Mouse (Mus musculus): ENCODE measurements around the gene Apba2. TPM values are rescaled to one million over a fixed set of nuclear protein-coding genes. Genes with fewer than 3 reads are reported as not detected.

The Apba2 gene
- polyA plus RNA-seq, 1 experiment from 2014 or later: 1.9 TPM

DNA sequence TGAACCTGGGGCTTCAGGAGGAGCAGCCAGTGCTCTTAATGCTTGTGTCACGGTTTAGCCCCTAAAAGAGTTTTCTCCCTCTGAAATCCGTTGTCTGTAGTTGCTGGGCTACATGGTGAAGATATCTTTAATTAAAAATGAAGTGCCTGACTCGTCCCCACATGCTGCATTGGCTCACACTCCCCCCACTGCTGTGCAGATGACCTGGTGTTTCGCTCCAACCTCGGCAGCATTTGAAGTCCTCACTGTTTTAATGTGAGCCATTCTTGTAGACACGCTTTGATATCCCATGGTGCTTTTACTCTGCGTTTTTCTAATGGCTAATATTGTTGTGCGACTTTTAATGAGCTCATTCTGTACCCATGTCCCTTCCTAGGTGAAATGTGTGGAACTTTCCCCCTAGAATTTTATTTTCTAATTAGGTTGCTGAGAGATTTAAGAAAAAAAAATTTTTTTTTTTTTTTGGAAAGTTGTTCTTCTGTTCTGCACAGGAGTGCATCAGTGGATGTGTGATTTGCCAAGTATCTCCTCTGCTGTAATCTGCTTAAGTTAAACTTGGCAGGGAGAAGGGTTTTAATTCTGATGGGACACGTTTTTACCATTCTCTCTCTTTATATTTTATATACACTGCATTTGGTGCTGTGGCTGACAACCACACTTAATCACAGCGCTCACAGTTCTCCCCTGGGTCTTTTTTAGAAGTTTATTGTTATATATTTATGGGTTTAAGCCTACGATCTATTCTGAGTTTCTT is 87.3 kb downstream of the Apba2 start:
- H3K36me3 ChIP-seq (ENCODE audit: control insufficient read depth, insufficient read depth): no peaks in the 10 kb centered on the region
- H3K4me3 ChIP-seq (ENCODE audit: low read length): no peak overlapping the region
- no peak overlapping the region for H3K9ac ChIP-seq (ENCODE audit: low read length)
- H3K9me3 ChIP-seq (replicated peaks; ENCODE audit: control insufficient read depth, low read length): 0 out of 2 replicates have a peak, but pooled peaks cover 5% of the 10 kb centered on the region
- no peak for ATAC-seq (replicated peaks; ENCODE audit: extremely low read depth, insufficient read depth, low FRiP score)
- H3K4me2 ChIP-seq (ENCODE audit: low read depth, low read length): no peak overlapping the region
- no peaks in the 10 kb centered on the region for H3K27me3 ChIP-seq (ENCODE audit: control insufficient read depth, insufficient read depth, low read length)
- no peaks in the 10 kb centered on the region for H3K4me1 ChIP-seq (ENCODE audit: control insufficient read depth, insufficient read depth, low read length)
- H3K27ac ChIP-seq (ENCODE audit: low read length): no peak overlapping the region
- WGBS: 66% methylated on average over 11 of the region's 11 CpGs

- H3K9ac ChIP-seq (ENCODE audit: low read length): no peak overlapping the region
- H3K27me3 ChIP-seq (ENCODE audit: control insufficient read depth, insufficient read depth, low read length): no peaks in the 10 kb centered on the region
- H3K36me3 ChIP-seq (ENCODE audit: control insufficient read depth, insufficient read depth): no peaks in the 10 kb centered on the region
- no peak overlapping the region for H3K4me2 ChIP-seq (ENCODE audit: low read depth, low read length)
- no peak for ATAC-seq (replicated peaks; ENCODE audit: extremely low read depth, insufficient read depth, low FRiP score)
- H3K4me3 ChIP-seq (ENCODE audit: low read length): no peak overlapping the region
- 71% methylated on average over 6 of the region's 6 CpGs for WGBS
- H3K9me3 ChIP-seq (replicated peaks; ENCODE audit: control insufficient read depth, low read length): 0 out of 2 replicates have a peak, but pooled peaks cover 5% of the 10 kb centered on the region
- no peaks in the 10 kb centered on the region for H3K4me1 ChIP-seq (ENCODE audit: control insufficient read depth, insufficient read depth, low read length)
- H3K27ac ChIP-seq (ENCODE audit: low read length): no peak overlapping the region
Measured at GRCm38 (mm10) chr7:64595256-64595655, 93.8 kb downstream of the Apba2 start.

GRCm38 (mm10) chr7:64596652-64597051 is 95.1 kb downstream of the Apba2 start:
- 73% methylated on average over 9 of the region's 9 CpGs for WGBS

GRCm38 (mm10) chr7:64609866-64610265 is 108.4 kb downstream of the Apba2 start:
- Histone ChIP-seq H3K9ac (ENCODE audit: low read length) (no peak overlapping the region), H3K4me2 (ENCODE audit: low read depth, low read length) (no peak overlapping the region), H3K36me3 (ENCODE audit: control insufficient read depth, insufficient read depth) (no peaks in the 10 kb centered on the region), H3K4me1 (ENCODE audit: control insufficient read depth, insufficient read depth, low read length) (no peaks in the 10 kb centered on the region), H3K4me3 (ENCODE audit: low read length) (no peak overlapping the region), H3K9me3 (replicated peaks; ENCODE audit: control insufficient read depth, low read length) (no peaks in the 10 kb centered on the region), H3K27me3 (ENCODE audit: control insufficient read depth, insufficient read depth, low read length) (no peaks in the 10 kb centered on the region), H3K27ac (ENCODE audit: low read length) (no peak overlapping the region)
- no peak for ATAC-seq (replicated peaks; ENCODE audit: extremely low read depth, insufficient read depth, low FRiP score)
- WGBS: 64% methylated on average over 3 of the region's 3 CpGs

More at GRCm38 (mm10) chr7:64596652-64597051, 95.1 kb downstream of the Apba2 start:
- no peak overlapping the region for H3K9ac ChIP-seq (ENCODE audit: low read length)
- no peak for ATAC-seq (replicated peaks; ENCODE audit: extremely low read depth, insufficient read depth, low FRiP score)
- H3K4me2 ChIP-seq (ENCODE audit: low read depth, low read length): no peak overlapping the region
- no peaks in the 10 kb centered on the region for H3K36me3 ChIP-seq (ENCODE audit: control insufficient read depth, insufficient read depth)
- H3K4me3 ChIP-seq (ENCODE audit: low read length): no peak overlapping the region
- H3K27ac ChIP-seq (ENCODE audit: low read length): no peak overlapping the region
- 0 out of 2 replicates have a peak, but pooled peaks cover under 1% of the 10 kb centered on the region for H3K9me3 ChIP-seq (replicated peaks; ENCODE audit: control insufficient read depth, low read length)
- no peaks in the 10 kb centered on the region for H3K4me1 ChIP-seq (ENCODE audit: control insufficient read depth, insufficient read depth, low read length)
- no peaks in the 10 kb centered on the region for H3K27me3 ChIP-seq (ENCODE audit: control insufficient read depth, insufficient read depth, low read length)

GRCm38 (mm10) chr7:64610875-64611274 is 109.4 kb downstream of the Apba2 start:
- 56% methylated on average over 4 of the region's 4 CpGs for WGBS
- Histone ChIP-seq H3K4me3 (ENCODE audit: low read length) (no peak overlapping the region), H3K9ac (ENCODE audit: low read length) (no peak overlapping the region), H3K9me3 (replicated peaks; ENCODE audit: control insufficient read depth, low read length) (no peaks in the 10 kb centered on the region), H3K4me1 (ENCODE audit: control insufficient read depth, insufficient read depth, low read length) (no peaks in the 10 kb centered on the region), H3K4me2 (ENCODE audit: low read depth, low read length) (no peak overlapping the region), H3K27me3 (ENCODE audit: control insufficient read depth, insufficient read depth, low read length) (no peaks in the 10 kb centered on the region), H3K27ac (ENCODE audit: low read length) (no peak overlapping the region), H3K36me3 (ENCODE audit: control insufficient read depth, insufficient read depth) (no peaks in the 10 kb centered on the region)
- ATAC-seq (replicated peaks; ENCODE audit: extremely low read depth, insufficient read depth, low FRiP score): no peak

- Histone ChIP-seq H3K36me3 (ENCODE audit: control insufficient read depth, insufficient read depth) (no peaks in the 10 kb centered on the region), H3K9me3 (replicated peaks; ENCODE audit: control insufficient read depth, low read length) (no peaks in the 10 kb centered on the region), H3K27me3 (ENCODE audit: control insufficient read depth, insufficient read depth, low read length) (no peaks in the 10 kb centered on the region), H3K9ac (ENCODE audit: low read length) (no peak overlapping the region), H3K4me1 (ENCODE audit: control insufficient read depth, insufficient read depth, low read length) (no peaks in the 10 kb centered on the region), H3K4me2 (ENCODE audit: low read depth, low read length) (no peak overlapping the region), H3K27ac (ENCODE audit: low read length) (no peak overlapping the region), H3K4me3 (ENCODE audit: low read length) (no peak overlapping the region)
- no peak for ATAC-seq (replicated peaks; ENCODE audit: extremely low read depth, insufficient read depth, low FRiP score)
- WGBS: 77% methylated on average over 4 of the region's 4 CpGs
Measured at GRCm38 (mm10) chr7:64619261-64619660, 117.8 kb downstream of the Apba2 start.

DNA sequence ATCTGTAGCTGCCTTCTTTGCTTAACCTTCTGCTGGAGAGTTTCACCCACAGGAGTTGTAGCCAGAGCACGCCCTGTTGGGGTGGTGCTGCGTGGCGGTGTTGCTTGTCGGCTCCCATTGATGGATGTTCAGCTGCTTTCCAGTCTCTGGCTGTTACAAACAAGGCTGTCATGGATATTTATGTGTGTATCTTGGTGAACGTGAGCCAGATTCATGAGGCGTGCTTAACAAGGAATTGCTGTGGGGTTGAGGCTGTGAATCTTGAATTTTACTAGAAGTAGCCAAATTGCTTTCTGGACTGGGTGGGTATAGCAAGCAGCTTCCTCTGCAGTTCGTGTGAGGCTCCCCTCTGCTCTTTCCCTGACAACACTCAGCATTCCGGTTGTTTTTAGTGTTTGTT is 125.0 kb downstream of the Apba2 start:
- no peak for ATAC-seq (replicated peaks; ENCODE audit: extremely low read depth, insufficient read depth, low FRiP score)
- Histone ChIP-seq H3K9me3 (replicated peaks; ENCODE audit: control insufficient read depth, low read length) (0 out of 2 replicates have a peak, but pooled peaks cover 2% of the 10 kb centered on the region), H3K27ac (ENCODE audit: low read length) (no peak overlapping the region), H3K36me3 (ENCODE audit: control insufficient read depth, insufficient read depth) (no peaks in the 10 kb centered on the region), H3K27me3 (ENCODE audit: control insufficient read depth, insufficient read depth, low read length) (no peaks in the 10 kb centered on the region), H3K9ac (ENCODE audit: low read length) (no peak overlapping the region), H3K4me3 (ENCODE audit: low read length) (no peak overlapping the region), H3K4me1 (ENCODE audit: control insufficient read depth, insufficient read depth, low read length) (no peaks in the 10 kb centered on the region), H3K4me2 (ENCODE audit: low read depth, low read length) (no peak overlapping the region)
- 73% methylated on average over 8 of the region's 8 CpGs for WGBS

DNA sequence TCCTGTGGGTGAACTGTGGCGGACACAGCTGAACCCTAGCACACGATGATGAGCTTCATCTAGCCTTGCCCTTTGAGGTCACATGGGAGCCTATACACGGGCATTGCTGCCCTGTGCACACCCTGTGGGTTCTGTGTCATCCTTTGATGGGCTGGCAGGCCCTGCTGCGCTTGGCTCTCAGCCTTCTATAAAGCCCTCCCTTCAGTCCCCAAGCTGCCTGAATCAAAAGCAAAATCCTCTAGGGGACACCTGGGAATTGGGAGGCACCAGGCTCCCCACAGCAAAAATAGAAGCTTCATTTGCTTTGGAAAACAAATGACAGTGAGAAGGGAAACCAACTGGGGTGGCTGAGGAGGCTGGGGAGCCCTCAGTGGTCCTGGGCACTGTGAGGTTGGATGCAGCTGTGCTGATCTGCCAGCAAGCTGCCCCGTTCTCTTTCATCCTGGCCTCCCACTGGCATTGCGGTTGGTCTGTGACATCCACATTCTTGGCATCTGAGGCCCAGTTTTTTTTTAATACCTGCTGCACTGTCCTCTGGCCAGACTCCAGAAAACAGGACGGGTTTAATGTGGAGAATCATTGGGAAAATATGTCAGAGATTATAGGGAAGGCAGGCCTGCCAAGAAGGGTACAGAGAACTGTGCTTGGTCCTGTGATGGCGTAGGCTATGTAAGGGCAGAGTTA is 126.6 kb downstream of the Apba2 start:
- Histone ChIP-seq H3K4me1 (ENCODE audit: control insufficient read depth, insufficient read depth, low read length) (peaks cover 2% of the 10 kb centered on the region; the same call in 1 of the 2 replicates), H3K27ac (ENCODE audit: low read length) (no peak overlapping the region), H3K36me3 (ENCODE audit: control insufficient read depth, insufficient read depth) (no peaks in the 10 kb centered on the region), H3K9ac (ENCODE audit: low read length) (no peak overlapping the region), H3K4me2 (ENCODE audit: low read depth, low read length) (no peak overlapping the region), H3K4me3 (ENCODE audit: low read length) (no peak overlapping the region), H3K27me3 (ENCODE audit: control insufficient read depth, insufficient read depth, low read length) (no peaks in the 10 kb centered on the region), H3K9me3 (replicated peaks; ENCODE audit: control insufficient read depth, low read length) (0 out of 2 replicates have a peak, but pooled peaks cover 2% of the 10 kb centered on the region)
- ATAC-seq (replicated peaks; ENCODE audit: extremely low read depth, insufficient read depth, low FRiP score): no peak; the same call in 1 of the 2 replicates
- WGBS: 55% methylated on average over 8 of the region's 8 CpGs

DNA sequence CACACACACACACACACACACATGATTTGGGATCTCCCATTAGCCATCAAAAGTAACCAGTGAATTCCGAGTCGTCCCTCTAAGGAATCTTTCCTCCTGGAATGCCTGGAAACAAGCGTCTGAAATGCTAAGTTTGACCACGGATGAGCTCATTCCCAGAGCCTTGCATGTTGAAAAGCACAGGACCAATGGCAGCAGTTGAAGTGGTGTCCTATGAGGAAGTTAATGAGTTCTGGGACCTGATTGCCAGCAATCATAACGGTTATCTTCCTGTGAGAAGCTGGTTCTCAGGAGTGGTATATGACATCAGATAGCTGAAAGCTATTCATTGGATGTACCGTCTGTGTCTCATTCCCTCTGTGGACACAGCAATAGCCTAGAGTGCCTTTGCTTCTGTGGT is 129.2 kb downstream of the Apba2 start:
- Histone ChIP-seq H3K36me3 (ENCODE audit: control insufficient read depth, insufficient read depth) (no peaks in the 10 kb centered on the region), H3K9ac (ENCODE audit: low read length) (no peak overlapping the region), H3K9me3 (replicated peaks; ENCODE audit: control insufficient read depth, low read length) (0 out of 2 replicates have a peak, but pooled peaks cover 2% of the 10 kb centered on the region), H3K27me3 (ENCODE audit: control insufficient read depth, insufficient read depth, low read length) (no peaks in the 10 kb centered on the region), H3K4me1 (ENCODE audit: control insufficient read depth, insufficient read depth, low read length) (peaks cover 2% of the 10 kb centered on the region; the same call in 1 of the 2 replicates), H3K4me3 (ENCODE audit: low read length) (no peak overlapping the region), H3K4me2 (ENCODE audit: low read depth, low read length) (no peak overlapping the region), H3K27ac (ENCODE audit: low read length) (no peak overlapping the region)
- 78% methylated on average over 6 of the region's 6 CpGs for WGBS
- no peak for ATAC-seq (replicated peaks; ENCODE audit: extremely low read depth, insufficient read depth, low FRiP score)
